2 mouse cellular contexts compared by ENCODE assay signal in the genomic region with DNA sequence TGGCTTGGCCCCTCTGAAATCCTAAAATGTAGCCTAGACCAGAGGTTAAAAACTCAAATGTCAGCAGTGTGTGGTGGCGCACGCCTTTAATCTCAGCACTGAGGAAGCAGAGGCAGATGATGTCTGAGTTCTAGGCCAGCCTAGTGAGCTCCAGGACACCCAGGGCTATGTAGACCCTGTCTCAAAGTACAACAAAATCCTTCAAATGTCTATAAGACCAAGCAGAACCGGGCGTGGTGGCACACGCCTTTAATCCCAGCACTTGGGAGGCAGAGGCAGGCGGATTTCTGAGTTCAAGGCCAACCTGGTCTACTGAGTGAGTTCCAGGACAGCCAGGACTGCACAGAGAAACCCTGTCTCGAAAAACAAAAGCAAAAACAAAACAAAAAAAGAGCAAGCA. TPM values are rescaled to one million over a fixed set of nuclear protein-coding genes. Genes with fewer than 3 reads are reported as not detected.
"Had no signal": no experiment of that assay in that cellular context is flagged by ENCODE, and none has a peak within 500 bp of the region (broad histone marks: within the 10 kb centered on the region; RNA-seq: fewer than 3 reads in every experiment).

No protein-coding gene starts in this region.

RNA-seq across cellular contexts. Expression of a gene that starts 18.4 kb away (rescaled TPM):
- total RNA-seq: megakaryocyte, adult 5-6 weeks had no signal
- polyA plus RNA-seq: limb, embryonic 11.5 days had no signal
